Mouse (Mus musculus): Measurements from ENCODE around the gene Olfr775. TPM values are rescaled to one million over a fixed set of nuclear protein-coding genes. Genes with fewer than 3 reads are reported as not detected.

Olfr775 gene
- not detected in 2 replicates for polyA plus RNA-seq (2016; fragmentation: Nextera tagmentation; extraction: Ambion mirVana)

- H3K9ac ChIP-seq, result no peak within 1 kb of the TSS
- H3K4me1 ChIP-seq, result no peaks in the 10 kb centered on the region
- H3K9me3 ChIP-seq (replicated peaks), result no peaks in the 10 kb centered on the region; the same call in 1 of the 2 replicates
- H3K4me3 ChIP-seq, result no peak within 1 kb of the TSS
- no peak for ATAC-seq
- H3K36me3 ChIP-seq, result no peaks in the 10 kb centered on the region
- no peak within 1 kb of the TSS for H3K27ac ChIP-seq
- no peaks in the 10 kb centered on the region for H3K27me3 ChIP-seq (replicated peaks)
- WGBS (ENCODE audit: insufficient replicate concordance), result 46% methylated on average over 3 of the region's 3 CpGs
- H3K4me2 ChIP-seq, result no peak within 1 kb of the TSS
These were observed at the start of gene Olfr775 for GRCm38 (mm10) chr10:129248112-129248511. TSS of gene Olfr775 (plus strand) at chr10:129248412.

GRCm38 (mm10) chr10:129230737-129231136 is 17.5 kb upstream of the Olfr775 start:
- no peak overlapping the region for H3K27ac ChIP-seq
- H3K4me2 ChIP-seq, result no peak overlapping the region
- no peaks in the 10 kb centered on the region for H3K27me3 ChIP-seq (replicated peaks)
- H3K4me1 ChIP-seq, result no peaks in the 10 kb centered on the region
- 63% methylated on average over 1 of the region's 1 CpGs for WGBS (ENCODE audit: insufficient replicate concordance)
- no peak for ATAC-seq
- no peaks in the 10 kb centered on the region for H3K36me3 ChIP-seq
- H3K9ac ChIP-seq, result no peak overlapping the region
- H3K9me3 ChIP-seq (replicated peaks), result peaks cover 30% of the 10 kb centered on the region
- no peak overlapping the region for H3K4me3 ChIP-seq

GRCm38 (mm10) chr10:129235904-129236303 is 12.3 kb upstream of the Olfr775 start, which contains the start of gene Olfr774:
TSS of gene Olfr774 (plus strand) at chr10:129236204.
- H3K9me3 ChIP-seq (replicated peaks), result peaks cover 9% of the 10 kb centered on the region
- ATAC-seq, result no peak

GRCm38 (mm10) chr10:129258827-129259226 is 10.6 kb downstream of the Olfr775 start, which contains the start of gene Olfr776:
TSS of gene Olfr776 (plus strand) at chr10:129259127.
- Histone ChIP-seq H3K9me3 (replicated peaks) (no peaks in the 10 kb centered on the region), H3K27ac (no peak within 1 kb of the TSS), H3K9ac (no peak within 1 kb of the TSS), H3K4me1 (no peaks in the 10 kb centered on the region), H3K27me3 (replicated peaks) (no peaks in the 10 kb centered on the region), H3K4me2 (no peak within 1 kb of the TSS), H3K4me3 (no peak within 1 kb of the TSS), H3K36me3 (no peaks in the 10 kb centered on the region)
- no peak for ATAC-seq

More at GRCm38 (mm10) chr10:129235904-129236303, 12.3 kb upstream of the Olfr775 start, which contains the start of gene Olfr774:
- Histone ChIP-seq H3K27me3 (replicated peaks) (no peaks in the 10 kb centered on the region), H3K4me3 (no peak within 1 kb of the TSS), H3K27ac (no peak within 1 kb of the TSS), H3K4me2 (no peak within 1 kb of the TSS), H3K36me3 (no peaks in the 10 kb centered on the region), H3K9ac (no peak within 1 kb of the TSS), H3K4me1 (no peaks in the 10 kb centered on the region)
- WGBS (ENCODE audit: insufficient replicate concordance), result 44% methylated on average over 2 of the region's 2 CpGs

GRCm38 (mm10) chr10:129271081-129271535 is 22.9 kb downstream of the Olfr775 start, which contains the start of gene Olfr777:
TSS of gene Olfr777 (minus strand) at chr10:129271485.
- Histone ChIP-seq H3K4me1 (no peaks in the 10 kb centered on the region), H3K27ac (no peak within 1 kb of the TSS), H3K9me3 (replicated peaks) (no peaks in the 10 kb centered on the region), H3K4me2 (no peak within 1 kb of the TSS), H3K9ac (no peak within 1 kb of the TSS), H3K27me3 (replicated peaks) (no peaks in the 10 kb centered on the region), H3K4me3 (no peak within 1 kb of the TSS), H3K36me3 (no peaks in the 10 kb centered on the region)
- no peak for ATAC-seq
- 67% methylated on average over 2 of the region's 2 CpGs for WGBS (ENCODE audit: insufficient replicate concordance)

Other genes starting within 250 kb of the Olfr775 start
- gene Olfr763, start 237.6 kb upstream of the Olfr775 start, polyA plus RNA-seq (2016; fragmentation: Nextera tagmentation; extraction: Ambion mirVana), result not detected in 2 replicates
- not detected in 2 replicates for gene Olfr764-ps1, start 208.5 kb upstream of the Olfr775 start, polyA plus RNA-seq (2016; fragmentation: Nextera tagmentation; extraction: Ambion mirVana)
- gene Olfr765, start 198.4 kb upstream of the Olfr775 start, polyA plus RNA-seq (2016; fragmentation: Nextera tagmentation; extraction: Ambion mirVana), result not detected in 2 replicates
- not detected in 2 replicates for gene Olfr766-ps1, start 179.4 kb upstream of the Olfr775 start, polyA plus RNA-seq (2016; fragmentation: Nextera tagmentation; extraction: Ambion mirVana)
- not detected in 2 replicates for gene Olfr767, start 165.5 kb upstream of the Olfr775 start, polyA plus RNA-seq (2016; fragmentation: Nextera tagmentation; extraction: Ambion mirVana)
- not detected in 2 replicates for gene Olfr768, start 149.0 kb upstream of the Olfr775 start, polyA plus RNA-seq (2016; fragmentation: Nextera tagmentation; extraction: Ambion mirVana)
- not detected in 2 replicates for gene Olfr769, start 130.6 kb upstream of the Olfr775 start, polyA plus RNA-seq (2016; fragmentation: Nextera tagmentation; extraction: Ambion mirVana)
- not detected in 2 replicates for gene Olfr770, start 109.4 kb upstream of the Olfr775 start, polyA plus RNA-seq (2016; fragmentation: Nextera tagmentation; extraction: Ambion mirVana)
- gene Olfr771, start 83.7 kb upstream of the Olfr775 start, polyA plus RNA-seq (2016; fragmentation: Nextera tagmentation; extraction: Ambion mirVana), result not detected in 2 replicates
- gene Olfr772, start 70.5 kb upstream of the Olfr775 start, polyA plus RNA-seq (2016; fragmentation: Nextera tagmentation; extraction: Ambion mirVana), result not detected in 2 replicates
- gene Olfr773, start 61.0 kb upstream of the Olfr775 start, polyA plus RNA-seq (2016; fragmentation: Nextera tagmentation; extraction: Ambion mirVana), result not detected in 2 replicates
- gene Olfr774, start 12.2 kb upstream of the Olfr775 start, polyA plus RNA-seq (2016; fragmentation: Nextera tagmentation; extraction: Ambion mirVana), result not detected in 2 replicates
- gene Olfr776, start 10.7 kb downstream of the Olfr775 start, polyA plus RNA-seq (2016; fragmentation: Nextera tagmentation; extraction: Ambion mirVana), result not detected in 2 replicates
- not detected in 2 replicates for gene Olfr777, start 23.1 kb downstream of the Olfr775 start, polyA plus RNA-seq (2016; fragmentation: Nextera tagmentation; extraction: Ambion mirVana)
- gene Olfr780, start 69.7 kb downstream of the Olfr775 start, polyA plus RNA-seq (2016; fragmentation: Nextera tagmentation; extraction: Ambion mirVana), result not detected in 2 replicates
- not detected in 2 replicates for gene Olfr781, start 80.4 kb downstream of the Olfr775 start, polyA plus RNA-seq (2016; fragmentation: Nextera tagmentation; extraction: Ambion mirVana)
- not detected in 2 replicates for gene Olfr782, start 100.4 kb downstream of the Olfr775 start, polyA plus RNA-seq (2016; fragmentation: Nextera tagmentation; extraction: Ambion mirVana)
- not detected in 2 replicates for gene Olfr784, start 135.7 kb downstream of the Olfr775 start, polyA plus RNA-seq (2016; fragmentation: Nextera tagmentation; extraction: Ambion mirVana)
- not detected in 2 replicates for gene Olfr785, start 157.0 kb downstream of the Olfr775 start, polyA plus RNA-seq (2016; fragmentation: Nextera tagmentation; extraction: Ambion mirVana)
- gene Olfr786, start 178.9 kb downstream of the Olfr775 start, polyA plus RNA-seq (2016; fragmentation: Nextera tagmentation; extraction: Ambion mirVana), result not detected in 2 replicates
- not detected in 2 replicates for gene Olfr787, start 213.4 kb downstream of the Olfr775 start, polyA plus RNA-seq (2016; fragmentation: Nextera tagmentation; extraction: Ambion mirVana)
- not detected in 2 replicates for gene Olfr788, start 222.6 kb downstream of the Olfr775 start, polyA plus RNA-seq (2016; fragmentation: Nextera tagmentation; extraction: Ambion mirVana)
- gene Olfr789, start 236.3 kb downstream of the Olfr775 start, polyA plus RNA-seq (2016; fragmentation: Nextera tagmentation; extraction: Ambion mirVana), result not detected in 2 replicates